Mouse (Mus musculus) spleen, adult 2 months (tissue): ENCODE measurements around the gene Hydin. TPM values are rescaled to one million over a fixed set of nuclear protein-coding genes. Genes with fewer than 3 reads are reported as not detected.

Experiments
- DNase-seq, 2 experiments: peaks; one replicate each; pipeline versions ENCODE4 v3.0.0 to v3.0.0-alpha.2; 2012 to 2021; ENCODE audit warnings: low spot score in 2 of 2, low read depth in 1 of 2
- H3K27ac ChIP-seq: fragments of 200-500 bp; 2 replicates; pipeline ENCODE4 v1.5.1; 2012; ENCODE audit warnings: low read length, inconsistent platforms; ENCODE audit not compliant: insufficient read depth
- H3K27me3 ChIP-seq: fragments of 200-500 bp; 2 replicates; pipeline ENCODE4 v1.6.1; 2012; ENCODE audit warnings: mild to moderate bottlenecking, moderate library complexity, low read length, inconsistent platforms; ENCODE audit not compliant: control insufficient read depth, insufficient read depth
- H3K36me3 ChIP-seq: fragments of 200-500 bp; 2 replicates; pipeline ENCODE4 v1.6.1; 2012; ENCODE audit warnings: mild to moderate bottlenecking, low read length, inconsistent platforms; ENCODE audit not compliant: control insufficient read depth, insufficient read depth
- H3K4me1 ChIP-seq: fragments of 200-500 bp; 2 replicates; pipeline ENCODE4 v1.6.1; 2011; ENCODE audit warnings: inconsistent platforms; ENCODE audit not compliant: control insufficient read depth, insufficient read depth, insufficient read length
- H3K4me3 ChIP-seq: fragments of 200-500 bp; 2 replicates; pipeline ENCODE4 v1.5.1; 2011; ENCODE audit warnings: mild to moderate bottlenecking, inconsistent platforms; ENCODE audit not compliant: insufficient read depth, insufficient read length; ENCODE audit errors: extremely low read depth
- CTCF ChIP-seq: fragments of 200-500 bp; IDR thresholded peaks from 2 replicates; pipeline ENCODE4 v1.5.1; 2011; ENCODE audit warnings: mild to moderate bottlenecking, inconsistent platforms; ENCODE audit not compliant: insufficient read depth, insufficient read length, insufficient replicate concordance; ENCODE audit errors: extremely low read depth
- POLR2A ChIP-seq: fragments of 200-500 bp; IDR thresholded peaks from 2 replicates; pipeline ENCODE4 v1.6.1; 2011; ENCODE audit warnings: low read depth, low read length, inconsistent platforms
- WGBS: fragments of 180-500 bp; shearing (Covaris S2); methylation state at CpG from one replicate; pipeline ENCODE4 v1.1.7; 2018; 5-methylcytosine and 5-hydroxymethylcytosine counted together
- polyA plus RNA-seq: library from polyadenylated mRNA; depleted of rRNA; stranded (reverse); fragments of >200 nt; gene quantifications from 2 replicates; pipeline ENCODE4 v1.2.3, GENCODE M21; 2012

Gene Hydin
- polyA plus RNA-seq, 1 experiment = 0.01 TPM

- TF ChIP-seq CTCF (no peak), POLR2A (no peak)
- WGBS = 62% methylated on average over 7 of the region's 7 CpGs
- peaks cover 1% of the 10 kb centered on the region; the same call in 1 of the 2 replicates for H3K27me3 ChIP-seq
- no peak overlapping the region for H3K4me3 ChIP-seq
- H3K36me3 ChIP-seq = no peaks in the 10 kb centered on the region
- no peak for DNase-seq
- no peaks in the 10 kb centered on the region for H3K4me1 ChIP-seq
- no peak overlapping the region for H3K27ac ChIP-seq
Observed at GRCm38 (mm10) chr8:110242278-110243177, 24.2 kb upstream of the Hydin start.

GRCm38 (mm10) chr8:110244566-110244965 lies 22.2 kb upstream of the Hydin start:
- 66% methylated on average over 2 of the region's 2 CpGs for WGBS

GRCm38 (mm10) chr8:110247238-110247637 lies 19.5 kb upstream of the Hydin start:
- Histone ChIP-seq H3K4me3 (no peak overlapping the region), H3K4me1 (no peaks in the 10 kb centered on the region), H3K36me3 (no peaks in the 10 kb centered on the region), H3K27me3 (peaks cover 1% of the 10 kb centered on the region; the same call in 1 of the 2 replicates), H3K27ac (no peak overlapping the region)
- TF ChIP-seq CTCF = no peak
- no peak for TF ChIP-seq POLR2A
- no peak for DNase-seq
- WGBS = 81% methylated on average over 6 of the region's 6 CpGs

More at GRCm38 (mm10) chr8:110244566-110244965, 22.2 kb upstream of the Hydin start:
- TF ChIP-seq CTCF (no peak), POLR2A (no peak)
- no peaks in the 10 kb centered on the region for H3K4me1 ChIP-seq
- H3K27ac ChIP-seq = no peak overlapping the region
- no peak for DNase-seq
- H3K27me3 ChIP-seq = peaks cover 1% of the 10 kb centered on the region; the same call in 1 of the 2 replicates
- no peak overlapping the region for H3K4me3 ChIP-seq
- no peaks in the 10 kb centered on the region for H3K36me3 ChIP-seq

- Histone ChIP-seq H3K4me1 (no peaks in the 10 kb centered on the region), H3K27me3 (no peaks in the 10 kb centered on the region), H3K27ac (no peak overlapping the region), H3K36me3 (no peaks in the 10 kb centered on the region), H3K4me3 (no peak overlapping the region)
- TF ChIP-seq POLR2A (no peak), CTCF (no peak)
- DNase-seq = no peak
- 61% methylated on average over 4 of the region's 4 CpGs for WGBS
Observed at GRCm38 (mm10) chr8:110253986-110254385, 12.8 kb upstream of the Hydin start.

GRCm38 (mm10) chr8:110265796-110266305 lies 926 bp upstream of the Hydin start:
- no peak for DNase-seq
- H3K27me3 ChIP-seq = no peaks in the 10 kb centered on the region; the same call in 1 of the 2 replicates
- 64% methylated on average over 11 of the region's 11 CpGs for WGBS
- H3K4me3 ChIP-seq = no peak overlapping the region
- no peak overlapping the region for H3K27ac ChIP-seq
- H3K4me1 ChIP-seq = no peaks in the 10 kb centered on the region
- TF ChIP-seq CTCF (no peak), POLR2A (no peak)
- H3K36me3 ChIP-seq = no peaks in the 10 kb centered on the region

- TF ChIP-seq POLR2A (no peak), CTCF (no peak)
- no peaks in the 10 kb centered on the region for H3K4me1 ChIP-seq
- H3K27ac ChIP-seq = no peak overlapping the region
- WGBS = 27% methylated on average over 12 of the region's 12 CpGs
- no peak for DNase-seq
- H3K36me3 ChIP-seq = no peaks in the 10 kb centered on the region
- H3K4me3 ChIP-seq = no peak overlapping the region
- no peaks in the 10 kb centered on the region; the same call in 1 of the 2 replicates for H3K27me3 ChIP-seq
Observed at GRCm38 (mm10) chr8:110267268-110267667, 491 bp downstream of the Hydin start.
